ENCODE assay signal across 17 mouse cellular contexts in genomic region chr17:4871267-4871666, GRCm38 (mm10).
"Had no signal": no experiment of that assay in that cellular context is flagged by ENCODE, and none has a peak within 500 bp of the region (broad histone marks: within the 10 kb centered on the region; RNA-seq: fewer than 3 reads in every experiment).

No protein-coding gene starts in this region.

- DNase-seq: gastrocnemius, adult 2 months; gastrocnemius, postnatal 10 days; gastrocnemius, postnatal 25 days; heart, adult 2 months; heart, postnatal 4 days; kidney, adult 11 months; kidney, adult 2 months; kidney, adult 9 months; kidney, postnatal 14 days; kidney, postnatal 36 days; layer of hippocampus, adult 9-11 months; layer of hippocampus, postnatal 36 days; liver; liver, embryonic 13.5 days had no signal

- ATAC-seq: hindbrain, embryonic 16.5 days; inflammation-experienced regulatory T-cells, adult 6 months; intestine, embryonic 15.5 days had no signal
